Mouse (Mus musculus): ENCODE data around the gene Elof1. TPM values are rescaled to one million over a fixed set of nuclear protein-coding genes. Genes with fewer than 3 reads are reported as not detected.

The Elof1 gene
- polyA plus RNA-seq, 1 experiment from 2014 or later: 171 TPM

Small RNA genes lying within 50 kb of the gene (microRNA-seq; reads per million reads assigned to microRNA genes)
- gene Mir7084: not detected

Other genes with a start within 250 kb of the Elof1 start
- gene Rab3d, start 199.0 kb downstream of the Elof1 start, polyA plus RNA-seq (2016; fragmentation: Nextera tagmentation; extraction: Ambion mirVana): 19.3 and 21.3 TPM in 2 replicates
- 6.4 and 6.6 TPM in 2 replicates for gene Ccdc159, start 189.7 kb downstream of the Elof1 start, polyA plus RNA-seq (2016; fragmentation: Nextera tagmentation; extraction: Ambion mirVana)
- 36.1 and 42.3 TPM in 2 replicates for gene Tmem205, start 189.6 kb downstream of the Elof1 start, polyA plus RNA-seq (2016; fragmentation: Nextera tagmentation; extraction: Ambion mirVana)
- 53.3 and 56.2 TPM in 2 replicates for gene Plppr2, start 180.1 kb downstream of the Elof1 start, polyA plus RNA-seq (2016; fragmentation: Nextera tagmentation; extraction: Ambion mirVana)
- gene Swsap1, start 161.4 kb downstream of the Elof1 start, polyA plus RNA-seq (2016; fragmentation: Nextera tagmentation; extraction: Ambion mirVana): 8.1 and 9.7 TPM in 2 replicates
- 3.5 and 4.0 TPM in 2 replicates for gene Epor, start 153.7 kb downstream of the Elof1 start, polyA plus RNA-seq (2016; fragmentation: Nextera tagmentation; extraction: Ambion mirVana)
- gene Rgl3, start 127.7 kb downstream of the Elof1 start, polyA plus RNA-seq (2016; fragmentation: Nextera tagmentation; extraction: Ambion mirVana): 2.0 and 2.8 TPM in 2 replicates
- gene Ccdc151, start 114.5 kb downstream of the Elof1 start, polyA plus RNA-seq (2016; fragmentation: Nextera tagmentation; extraction: Ambion mirVana): 2.7 and 3.6 TPM in 2 replicates
- gene Prkcsh, start 114.4 kb downstream of the Elof1 start, polyA plus RNA-seq (2016; fragmentation: Nextera tagmentation; extraction: Ambion mirVana): 104 and 109 TPM in 2 replicates
- 73.5 and 77.9 TPM in 2 replicates for gene Elavl3, start 65.1 kb downstream of the Elof1 start, polyA plus RNA-seq (2016; fragmentation: Nextera tagmentation; extraction: Ambion mirVana)
- gene Gm49318, start 45.9 kb downstream of the Elof1 start, polyA plus RNA-seq (2016; fragmentation: Nextera tagmentation; extraction: Ambion mirVana): not detected in 2 replicates
- 19.6 and 20.7 TPM in 2 replicates for gene Zfp653, start 45.8 kb downstream of the Elof1 start, polyA plus RNA-seq (2016; fragmentation: Nextera tagmentation; extraction: Ambion mirVana)
- gene Ecsit, start 31.7 kb downstream of the Elof1 start, polyA plus RNA-seq (2016; fragmentation: Nextera tagmentation; extraction: Ambion mirVana): 46.7 and 47.3 TPM in 2 replicates
- gene Cnn1, start 18.0 kb downstream of the Elof1 start, polyA plus RNA-seq (2016; fragmentation: Nextera tagmentation; extraction: Ambion mirVana): 0.39 and 1.4 TPM in 2 replicates
- gene Acp5, start 18.5 kb upstream of the Elof1 start, polyA plus RNA-seq (2016; fragmentation: Nextera tagmentation; extraction: Ambion mirVana): 5.2 and 5.8 TPM in 2 replicates
- 63.2 and 68.4 TPM in 2 replicates for gene Pigyl, start 39.7 kb upstream of the Elof1 start, polyA plus RNA-seq (2016; fragmentation: Nextera tagmentation; extraction: Ambion mirVana)
- gene Zfp872, start 70.9 kb upstream of the Elof1 start, polyA plus RNA-seq (2016; fragmentation: Nextera tagmentation; extraction: Ambion mirVana): 0.13 and 0.33 TPM in 2 replicates
- 10.6 and 10.8 TPM in 2 replicates for gene Zfp809, start 108.5 kb upstream of the Elof1 start, polyA plus RNA-seq (2016; fragmentation: Nextera tagmentation; extraction: Ambion mirVana)
- 4.7 and 5.1 TPM in 2 replicates for gene Zfp599, start 142.7 kb upstream of the Elof1 start, polyA plus RNA-seq (2016; fragmentation: Nextera tagmentation; extraction: Ambion mirVana)
- 36.3 and 38.8 TPM in 2 replicates for gene Zfp810, start 190.5 kb upstream of the Elof1 start, polyA plus RNA-seq (2016; fragmentation: Nextera tagmentation; extraction: Ambion mirVana)